Mouse (Mus musculus) megakaryocyte, adult 5-6 weeks (primary cell): Measurements from ENCODE around the gene Gtpbp4. TPM values are rescaled to one million over a fixed set of nuclear protein-coding genes. Genes with fewer than 3 reads are reported as not detected.
"Not testable (repeated sequence)": the region's sequence is repeated elsewhere in the genome, so short reads cannot be mapped to it uniquely, and the experiment has no call there.

ENCODE experiments used
- ATAC-seq: 2 replicates; pipeline ENCODE4 v1.8.0; 2016; ENCODE audit warnings: mild to moderate bottlenecking, inconsistent platforms; ENCODE audit not compliant: poor library complexity, severe bottlenecking
- total RNA-seq, 2 experiments: library from RNA; stranded (forward) in 1 of 2; stranded (reverse) in 1 of 2; fragments of 153-499, 151-499 nt in 1 of 2; fragments of 221-1000, 200-1000 nt in 1 of 2; gene quantifications; 2 replicates each; pipeline versions ENCODE4 v1.2.3 to v1.2.4; 2015 to 2017

Gtpbp4 gene
- total RNA-seq, 2 experiments from 2014 or later, result 35.2 to 50.9 TPM

- no peak for ATAC-seq
These were observed 3.7 kb downstream of the Gtpbp4 start for GRCm38 (mm10) chr13:8992231-8992630.

- ATAC-seq, result no peak
These were observed 22.9 kb downstream of the Gtpbp4 start for GRCm38 (mm10) chr13:8972972-8973371.

- no peak for ATAC-seq
These were observed 23.5 kb downstream of the Gtpbp4 start for GRCm38 (mm10) chr13:8972369-8972768.

- ATAC-seq, result no peak
These were observed 28.1 kb downstream of the Gtpbp4 start for GRCm38 (mm10) chr13:8967742-8968141.

- no peak for ATAC-seq
These were observed 30.7 kb downstream of the Gtpbp4 start for GRCm38 (mm10) chr13:8965224-8965623.

- not testable (repeated sequence) for ATAC-seq
These were observed 33.6 kb downstream of the Gtpbp4 start for GRCm38 (mm10) chr13:8962266-8962665.

GRCm38 (mm10) chr13:8961128-8961888 lies 34.6 kb downstream of the Gtpbp4 start:
- ATAC-seq, result not testable (repeated sequence)

- not testable (repeated sequence) for ATAC-seq
These were observed 36.3 kb downstream of the Gtpbp4 start for GRCm38 (mm10) chr13:8959554-8959953.

- not testable (repeated sequence) for ATAC-seq
These were observed 36.8 kb downstream of the Gtpbp4 start for GRCm38 (mm10) chr13:8959058-8959457.

- ATAC-seq, result not testable (repeated sequence)
These were observed 39.0 kb downstream of the Gtpbp4 start for GRCm38 (mm10) chr13:8956873-8957272.

- not testable (repeated sequence) for ATAC-seq
These were observed 40.8 kb downstream of the Gtpbp4 start for GRCm38 (mm10) chr13:8955127-8955526.

GRCm38 (mm10) chr13:8952563-8952962 lies 43.3 kb downstream of the Gtpbp4 start, which contains the start of gene Idi2:
Idi2 (plus strand) TSS chr13:8952863.
- not testable (repeated sequence) for ATAC-seq

- not testable (repeated sequence) for ATAC-seq
These were observed 47.8 kb downstream of the Gtpbp4 start, which contains the start of gene Gm9745 for GRCm38 (mm10) chr13:8948131-8948530. Gm9745 (minus strand) TSS chr13:8948231.

- not testable (repeated sequence) for ATAC-seq
These were observed 52.1 kb downstream of the Gtpbp4 start for GRCm38 (mm10) chr13:8943828-8944227.

GRCm38 (mm10) chr13:8941701-8942100 lies 54.2 kb downstream of the Gtpbp4 start:
- not testable (repeated sequence) for ATAC-seq

- ATAC-seq, result not testable (repeated sequence)
These were observed 54.8 kb downstream of the Gtpbp4 start for GRCm38 (mm10) chr13:8941110-8941509.

- not testable (repeated sequence) for ATAC-seq
These were observed 58.2 kb downstream of the Gtpbp4 start for GRCm38 (mm10) chr13:8937611-8938140.

- ATAC-seq, result no peak
These were observed 62.4 kb downstream of the Gtpbp4 start for GRCm38 (mm10) chr13:8933499-8933898.
